Mouse (Mus musculus) embryonic facial prominence, embryonic 10.5 days (tissue): ENCODE measurements at regions not wholly inside any gene's neighbourhood (a gene's known extent, or its start where the extent isn't known, plus 50 kb on each side); places are given as distances from the start of the nearest gene placed in this dataset.
A peak's percentile ranks its signal among the peaks of the same experiment; 100 is the strongest.

Source experiments
- DNase-seq: peaks from one replicate; pipeline ENCODE4 v3.0.0-alpha.2; 2017; ENCODE audit warnings: low spot score
- H3K27ac ChIP-seq: fragments of 300-500 bp; sonication (generic); replicated peaks from 2 replicates; pipeline ENCODE4 v1.5.1; 2016; ENCODE audit warnings: mild to moderate bottlenecking
- H3K27me3 ChIP-seq: fragments of 300-500 bp; sonication (generic); replicated peaks from 2 replicates; pipeline ENCODE4 v1.6.1; 2016; ENCODE audit warnings: low read depth, mild to moderate bottlenecking; ENCODE audit not compliant: poor library complexity, severe bottlenecking
- H3K36me3 ChIP-seq: fragments of 300-500 bp; sonication (generic); replicated peaks from 2 replicates; pipeline ENCODE4 v1.6.1; 2016; ENCODE audit warnings: mild to moderate bottlenecking, moderate library complexity
- H3K4me1 ChIP-seq: fragments of 300-500 bp; sonication (generic); 2 replicates; pipeline ENCODE4 v1.6.1; 2016
- H3K4me3 ChIP-seq: fragments of 300-500 bp; sonication (generic); 2 replicates; pipeline ENCODE4 v1.5.1; 2016; ENCODE audit warnings: mild to moderate bottlenecking, moderate library complexity
- H3K9me3 ChIP-seq: fragments of 300-500 bp; sonication (generic); 2 replicates; pipeline ENCODE4 v1.6.1; 2016; ENCODE audit warnings: mild to moderate bottlenecking
- WGBS: fragments of 180-500 bp; shearing (Covaris S2); methylation state at CpG from one replicate; pipeline ENCODE4 v1.1.7; 2016; 5-methylcytosine and 5-hydroxymethylcytosine counted together

- 90% methylated on average over 3 of the region's 3 CpGs for WGBS
- no peaks in the 10 kb centered on the region for H3K9me3 ChIP-seq
- no peak for DNase-seq
- peaks cover 30% of the 10 kb centered on the region for H3K27me3 ChIP-seq
- H3K4me3 ChIP-seq, result no peak overlapping the region
- no peaks in the 10 kb centered on the region for H3K36me3 ChIP-seq
- peaks cover 9% of the 10 kb centered on the region for H3K4me1 ChIP-seq
- H3K27ac ChIP-seq, result no peak overlapping the region
Measured at GRCm38 (mm10) chr12:56437975-56438374, 92.3 kb upstream of the Mbip start.

GRCm38 (mm10) chr12:56426681-56427246, 81.1 kb upstream of the Mbip start:
- H3K36me3 ChIP-seq, result no peaks in the 10 kb centered on the region
- H3K27ac ChIP-seq, result no peak overlapping the region
- peaks cover 3% of the 10 kb centered on the region; the same call in 1 of the 2 replicates for H3K27me3 ChIP-seq
- H3K4me3 ChIP-seq, result no peak overlapping the region
- DNase-seq, result no peak
- 87% methylated on average over 9 of the region's 9 CpGs for WGBS
- H3K4me1 ChIP-seq, result no peaks in the 10 kb centered on the region
- H3K9me3 ChIP-seq, result no peaks in the 10 kb centered on the region

- no peak for DNase-seq
- Histone ChIP-seq H3K27me3 (no peaks in the 10 kb centered on the region), H3K9me3 (no peaks in the 10 kb centered on the region), H3K27ac (no peak overlapping the region), H3K4me1 (peaks cover 7% of the 10 kb centered on the region; the same call in 1 of the 2 replicates), H3K4me3 (no peak overlapping the region), H3K36me3 (no peaks in the 10 kb centered on the region)
- 88% methylated on average over 7 of the region's 7 CpGs for WGBS
Measured at GRCm38 (mm10) chr12:56416106-56416505, 70.4 kb upstream of the Mbip start.

GRCm38 (mm10) chr12:56414861-56415765, 69.4 kb upstream of the Mbip start:
- H3K9me3 ChIP-seq, result no peaks in the 10 kb centered on the region
- no peak for DNase-seq
- H3K27me3 ChIP-seq, result no peaks in the 10 kb centered on the region
- 85% methylated on average over 8 of the region's 8 CpGs for WGBS
- no peak overlapping the region for H3K27ac ChIP-seq
- H3K4me1 ChIP-seq, result peaks cover under 1% of the 10 kb centered on the region; the same call in 1 of the 2 replicates
- no peaks in the 10 kb centered on the region for H3K36me3 ChIP-seq
- no peak overlapping the region for H3K4me3 ChIP-seq

- WGBS, result 89% methylated on average over 5 of the region's 5 CpGs
Measured at GRCm38 (mm10) chr12:56405658-56406057, 60.0 kb upstream of the Mbip start.

GRCm38 (mm10) chr12:56404833-56405232, 59.1 kb upstream of the Mbip start:
- no peak overlapping the region for H3K4me3 ChIP-seq
- no peak overlapping the region for H3K27ac ChIP-seq
- peak; percentile 76 for DNase-seq
- H3K4me1 ChIP-seq, result no peaks in the 10 kb centered on the region
- H3K36me3 ChIP-seq, result no peaks in the 10 kb centered on the region
- WGBS, result 35% methylated on average over 4 of the region's 4 CpGs
- H3K27me3 ChIP-seq, result no peaks in the 10 kb centered on the region
- no peaks in the 10 kb centered on the region for H3K9me3 ChIP-seq

More at GRCm38 (mm10) chr12:56405658-56406057, 60.0 kb upstream of the Mbip start:
- Histone ChIP-seq H3K4me1 (no peaks in the 10 kb centered on the region), H3K4me3 (no peak overlapping the region), H3K27me3 (no peaks in the 10 kb centered on the region), H3K27ac (no peak overlapping the region), H3K9me3 (no peaks in the 10 kb centered on the region), H3K36me3 (no peaks in the 10 kb centered on the region)
- no peak for DNase-seq

GRCm38 (mm10) chr12:56404262-56404661, 58.6 kb upstream of the Mbip start:
- 79% methylated on average over 2 of the region's 2 CpGs for WGBS
- DNase-seq, result no peak
- H3K27me3 ChIP-seq, result no peaks in the 10 kb centered on the region

GRCm38 (mm10) chr12:56403626-56404025, 57.9 kb upstream of the Mbip start:
- no peak overlapping the region for H3K4me3 ChIP-seq

More at GRCm38 (mm10) chr12:56404262-56404661, 58.6 kb upstream of the Mbip start:
- Histone ChIP-seq H3K4me1 (no peaks in the 10 kb centered on the region), H3K27ac (no peak overlapping the region), H3K36me3 (no peaks in the 10 kb centered on the region), H3K9me3 (no peaks in the 10 kb centered on the region), H3K4me3 (no peak overlapping the region)

GRCm38 (mm10) chr12:56402844-56403243, 57.1 kb upstream of the Mbip start:
- no peaks in the 10 kb centered on the region for H3K36me3 ChIP-seq
- no peaks in the 10 kb centered on the region for H3K4me1 ChIP-seq
- no peaks in the 10 kb centered on the region for H3K9me3 ChIP-seq
- H3K4me3 ChIP-seq, result no peak overlapping the region
- no peaks in the 10 kb centered on the region for H3K27me3 ChIP-seq
- 71% methylated on average over 6 of the region's 6 CpGs for WGBS
- no peak for DNase-seq
- H3K27ac ChIP-seq, result no peak overlapping the region

More at GRCm38 (mm10) chr12:56403626-56404025, 57.9 kb upstream of the Mbip start:
- no peaks in the 10 kb centered on the region for H3K27me3 ChIP-seq
- H3K36me3 ChIP-seq, result no peaks in the 10 kb centered on the region
- no peaks in the 10 kb centered on the region for H3K4me1 ChIP-seq
- H3K27ac ChIP-seq, result no peak overlapping the region
- WGBS, result 82% methylated on average over 6 of the region's 6 CpGs
- H3K9me3 ChIP-seq, result no peaks in the 10 kb centered on the region
- DNase-seq, result no peak

GRCm38 (mm10) chr12:56402137-56402536, 56.4 kb upstream of the Mbip start:
- no peaks in the 10 kb centered on the region for H3K4me1 ChIP-seq
- WGBS, result 72% methylated on average over 7 of the region's 7 CpGs
- no peak for DNase-seq
- no peak overlapping the region for H3K4me3 ChIP-seq
- H3K9me3 ChIP-seq, result no peaks in the 10 kb centered on the region
- H3K27ac ChIP-seq, result no peak overlapping the region
- no peaks in the 10 kb centered on the region for H3K27me3 ChIP-seq
- H3K36me3 ChIP-seq, result no peaks in the 10 kb centered on the region
